Mouse (Mus musculus) brain, embryonic 14.5 days (tissue): ENCODE measurements around the gene Hpse.

ENCODE experiments used
- CTCF ChIP-seq: fragments of 200-500 bp; IDR thresholded peaks from 2 replicates; pipeline ENCODE4 v1.5.1; 2012; ENCODE audit warnings: inconsistent platforms, mild to moderate bottlenecking, moderate library complexity, borderline replicate concordance; ENCODE audit not compliant: insufficient read depth, insufficient read length; ENCODE audit errors: extremely low read depth
- POLR2A ChIP-seq: fragments of 200-500 bp; IDR thresholded peaks from 2 replicates; pipeline ENCODE4 v1.6.1; 2012; ENCODE audit warnings: mild to moderate bottlenecking, inconsistent platforms, borderline replicate concordance; ENCODE audit not compliant: poor library complexity, insufficient read depth, insufficient read length, severe bottlenecking; ENCODE audit errors: extremely low read depth

GRCm38 (mm10) chr5:100679911-100680541 lies 39.5 kb downstream of the Hpse start:
- TF ChIP-seq POLR2A (no peak), CTCF (no peak)
